Mouse (Mus musculus): ENCODE results near the gene Gnaq. TPM values are rescaled to one million over a fixed set of nuclear protein-coding genes. Genes with fewer than 3 reads are reported as not detected.

Gene Gnaq
- total and polyA plus RNA-seq, 3 experiments = 8.1 to 12.9 (median 8.2) TPM

GRCm38 (mm10) chr19:16287971-16288370, 155.3 kb downstream of the Gnaq start:
- TF ChIP-seq TCF12 (IDR thresholded peaks at IDR 0.05; ENCODE audit: low read depth, low read length) (no peak), ZC3H11A (IDR thresholded peaks at IDR 0.05; ENCODE audit: low read depth, low read length) (no peak), ZNF384 (IDR thresholded peaks at IDR 0.05; ENCODE audit: low read depth, low read length) (no peak), RCOR1 (conservative IDR thresholded peaks at IDR 0.05; ENCODE audit: low read depth, low read length) (no peak), MAX (IDR thresholded peaks at IDR 0.05; ENCODE audit: low read length) (no peak), ZMIZ1 (IDR thresholded peaks at IDR 0.05; ENCODE audit: low read depth, low read length) (no peak), TBP (conservative IDR thresholded peaks at IDR 0.05; ENCODE audit: low read depth, low read length) (no peak), KAT2A (IDR thresholded peaks at IDR 0.05; ENCODE audit: insufficient replicate concordance, low read length) (no peak), ELF1 (IDR thresholded peaks at IDR 0.05; ENCODE audit: low read depth, low read length) (no peak), USF1 (IDR thresholded peaks at IDR 0.05; ENCODE audit: low read depth, low read length) (no peak), E2F4 (IDR thresholded peaks at IDR 0.05; ENCODE audit: insufficient replicate concordance, low read depth, low read length) (no peak), ETS1 (conservative IDR thresholded peaks at IDR 0.05; ENCODE audit: low read depth, low read length) (no peak), MYC (IDR thresholded peaks at IDR 0.05; ENCODE audit: low read depth, low read length) (no peak), BHLHE40 (IDR thresholded peaks at IDR 0.05; ENCODE audit: low read depth, low read length) (no peak), UBTF (IDR thresholded peaks at IDR 0.05; ENCODE audit: low read depth, low read length) (no peak), RAD21 (IDR thresholded peaks at IDR 0.05; ENCODE audit: low read depth, low read length) (no peak), SMC3 (IDR thresholded peaks at IDR 0.05; ENCODE audit: low read depth, low read length) (no peak), JUN (IDR thresholded peaks at IDR 0.05; ENCODE audit: insufficient read depth, low read depth, low read length) (no peak), CHD1 (IDR thresholded peaks at IDR 0.05; ENCODE audit: low read depth, low read length) (no peak)
- no peaks in the 10 kb centered on the region for H3K27me3 ChIP-seq (replicated peaks)
- peaks cover 2 to 20% of the 10 kb centered on the region in 2 experiments; a peak in 2 of 4 replicates for H3K4me1 ChIP-seq (ENCODE audit: control insufficient read depth in 1 of 2, insufficient read depth in 2 of 2)
- no peaks in the 10 kb centered on the region for H3K9me3 ChIP-seq (replicated peaks; ENCODE audit: low read length)
- H3K79me2 ChIP-seq (replicated peaks; ENCODE audit: control insufficient read depth, extremely low read depth, insufficient read depth, poor library complexity, severe bottlenecking) = no peaks in the 10 kb centered on the region; the same call in 1 of the 2 replicates
- in situ Hi-C loops (cut with MboI; ENCODE audit: low pct_ligation_motif_present, low pct_unique_long_range_greater_than_20kb, low sequenced_read_pairs) = no loop called here
- dilution Hi-C loops (cut with MboI; ENCODE audit: extremely low pct_ligation_motif_present, extremely low pct_unique_long_range_greater_than_20kb, low sequenced_read_pairs) = no loop called here
- no peak overlapping the region for H3K4me3 ChIP-seq (replicated peaks in 1 of 3; ENCODE audit: low read depth in 2 of 3, low read length in 2 of 3, poor library complexity in 1 of 3)
- H3K36me3 ChIP-seq (replicated peaks in 1 of 2; ENCODE audit: control insufficient read depth in 1 of 2, insufficient read depth in 1 of 2, low read length in 1 of 2) = peaks cover 0 to 36% of the 10 kb centered on the region in 2 experiments
- H3K27ac ChIP-seq (ENCODE audit: insufficient read depth, low read depth) = no peak overlapping the region
- DNase-seq (ENCODE audit: extremely low read depth) = no peak
- no peak overlapping the region for H3K9ac ChIP-seq (ENCODE audit: insufficient read depth, low read depth)
- H3K4me2 ChIP-seq (ENCODE audit: insufficient read depth, low read depth, poor library complexity, severe bottlenecking) = no peak overlapping the region

GRCm38 (mm10) chr19:16291088-16291487, 158.5 kb downstream of the Gnaq start:
- TF ChIP-seq POLR2A (IDR thresholded peaks at IDR 0.05; ENCODE audit: low read depth, low read length) = no peak
- TF ChIP-seq SIN3A (IDR thresholded peaks at IDR 0.05; ENCODE audit: low read length) = no peak
- TF ChIP-seq E2F4 (IDR thresholded peaks at IDR 0.05; ENCODE audit: insufficient replicate concordance, low read depth, low read length) = no peak
- TF ChIP-seq PAX5 (IDR thresholded peaks at IDR 0.05; ENCODE audit: low read length) = no peak
- TF ChIP-seq ZC3H11A (IDR thresholded peaks at IDR 0.05; ENCODE audit: low read depth, low read length) = no peak
- no peak for TF ChIP-seq MYC (IDR thresholded peaks at IDR 0.05; ENCODE audit: low read depth, low read length)
- TF ChIP-seq SMC3 (IDR thresholded peaks at IDR 0.05; ENCODE audit: low read depth, low read length) = no peak
- TF ChIP-seq ZMIZ1 (IDR thresholded peaks at IDR 0.05; ENCODE audit: low read depth, low read length) = no peak
- TF ChIP-seq ETS1 (conservative IDR thresholded peaks at IDR 0.05; ENCODE audit: low read depth, low read length) = no peak
- TF ChIP-seq MAFK (IDR thresholded peaks at IDR 0.05; ENCODE audit: insufficient replicate concordance, low read length) = no peak
- no peak for TF ChIP-seq POLR2AphosphoS2 (IDR thresholded peaks at IDR 0.05; ENCODE audit: low read depth, low read length)
- no peak for TF ChIP-seq CHD1 (IDR thresholded peaks at IDR 0.05; ENCODE audit: low read depth, low read length)
- TF ChIP-seq RCOR1 (conservative IDR thresholded peaks at IDR 0.05; ENCODE audit: low read depth, low read length) = no peak
- no peak for TF ChIP-seq TBP (conservative IDR thresholded peaks at IDR 0.05; ENCODE audit: low read depth, low read length)
- TF ChIP-seq MAZ (IDR thresholded peaks at IDR 0.05; ENCODE audit: low read depth, low read length) = no peak
- TF ChIP-seq ZNF384 (IDR thresholded peaks at IDR 0.05; ENCODE audit: low read depth, low read length) = no peak
- TF ChIP-seq USF2 (conservative IDR thresholded peaks at IDR 0.05; ENCODE audit: low read depth, low read length) = no peak
- H3K4me2 ChIP-seq (ENCODE audit: insufficient read depth, low read depth, poor library complexity, severe bottlenecking) = no peak overlapping the region
- no peak for DNase-seq (ENCODE audit: extremely low read depth)
- H3K4me3 ChIP-seq (replicated peaks in 1 of 3; ENCODE audit: low read depth in 2 of 3, low read length in 2 of 3, poor library complexity in 1 of 3) = no peak overlapping the region
- no peaks in the 10 kb centered on the region for H3K27me3 ChIP-seq (replicated peaks)
- no peaks in the 10 kb centered on the region for H3K9me3 ChIP-seq (replicated peaks; ENCODE audit: low read length)
- H3K79me2 ChIP-seq (replicated peaks; ENCODE audit: control insufficient read depth, extremely low read depth, insufficient read depth, poor library complexity, severe bottlenecking) = no peaks in the 10 kb centered on the region; the same call in 1 of the 2 replicates
- no peak overlapping the region for H3K9ac ChIP-seq (ENCODE audit: insufficient read depth, low read depth)
- peaks cover 2 to 25% of the 10 kb centered on the region in 2 experiments; a peak in 2 of 4 replicates for H3K4me1 ChIP-seq (ENCODE audit: control insufficient read depth in 1 of 2, insufficient read depth in 2 of 2)
- in situ Hi-C loops (cut with MboI; ENCODE audit: low pct_ligation_motif_present, low pct_unique_long_range_greater_than_20kb, low sequenced_read_pairs) (no loop called here), dilution Hi-C loops (cut with MboI; ENCODE audit: extremely low pct_ligation_motif_present, extremely low pct_unique_long_range_greater_than_20kb, low sequenced_read_pairs) (no loop called here)
- no peak overlapping the region for H3K27ac ChIP-seq (ENCODE audit: insufficient read depth, low read depth)
- H3K36me3 ChIP-seq (replicated peaks in 1 of 2; ENCODE audit: control insufficient read depth in 1 of 2, insufficient read depth in 1 of 2, low read length in 1 of 2) = peaks cover 0 to 16% of the 10 kb centered on the region in 2 experiments

Data from CH12.LX (cell line).